Mouse (Mus musculus): ENCODE measurements around the gene Eif2s1.
"Not testable (repeated sequence)": the region's sequence is repeated elsewhere in the genome, so short reads cannot be mapped to it uniquely, and the experiment has no call there.

The Eif2s1 gene

DNA sequence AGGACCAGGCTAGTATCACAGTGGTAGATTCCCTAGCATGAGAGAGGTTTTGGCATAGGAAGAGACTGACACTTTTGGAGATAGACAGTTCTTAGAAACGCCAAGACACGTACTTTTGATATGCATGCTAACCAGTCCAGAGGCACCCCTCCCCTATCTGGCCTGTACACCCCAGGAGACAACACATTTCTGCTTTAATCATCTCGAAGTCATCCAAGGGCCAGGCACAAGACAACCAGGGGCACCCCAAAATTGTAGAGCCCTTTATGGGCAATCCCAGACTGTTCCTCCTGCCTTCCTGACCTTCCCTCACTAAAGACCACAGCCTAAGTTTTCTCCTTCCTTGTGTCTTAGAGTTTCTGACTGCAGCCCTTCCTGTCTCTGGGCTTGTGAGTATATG lies 53.9 kb downstream of the Eif2s1 start:
- peak in 1 of 2 experiments; percentile 22 for DNase-seq (ENCODE audit: low spot score in 2 of 2)

DNA sequence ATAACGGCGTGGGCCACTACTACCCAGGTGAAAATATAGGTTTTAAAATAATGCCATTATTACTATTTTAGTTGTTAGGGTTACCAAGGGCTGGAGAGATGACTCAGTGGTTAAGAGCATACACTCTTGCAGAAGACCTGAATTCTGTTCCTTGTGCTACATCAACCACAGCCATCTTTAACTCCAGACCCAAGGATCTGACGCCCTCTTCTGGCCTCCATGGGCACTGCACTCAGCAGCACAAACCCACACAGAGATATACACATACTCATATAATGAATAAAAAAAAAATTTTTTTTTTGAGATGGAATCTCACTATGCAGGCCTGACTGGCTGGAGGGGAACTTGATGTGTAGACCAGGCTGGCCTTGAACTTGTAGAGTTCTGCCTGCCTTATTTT lies 54.7 kb downstream of the Eif2s1 start:
- DNase-seq (ENCODE audit: low spot score in 2 of 2) = peak in 1 of 2 experiments; percentile 26

DNA sequence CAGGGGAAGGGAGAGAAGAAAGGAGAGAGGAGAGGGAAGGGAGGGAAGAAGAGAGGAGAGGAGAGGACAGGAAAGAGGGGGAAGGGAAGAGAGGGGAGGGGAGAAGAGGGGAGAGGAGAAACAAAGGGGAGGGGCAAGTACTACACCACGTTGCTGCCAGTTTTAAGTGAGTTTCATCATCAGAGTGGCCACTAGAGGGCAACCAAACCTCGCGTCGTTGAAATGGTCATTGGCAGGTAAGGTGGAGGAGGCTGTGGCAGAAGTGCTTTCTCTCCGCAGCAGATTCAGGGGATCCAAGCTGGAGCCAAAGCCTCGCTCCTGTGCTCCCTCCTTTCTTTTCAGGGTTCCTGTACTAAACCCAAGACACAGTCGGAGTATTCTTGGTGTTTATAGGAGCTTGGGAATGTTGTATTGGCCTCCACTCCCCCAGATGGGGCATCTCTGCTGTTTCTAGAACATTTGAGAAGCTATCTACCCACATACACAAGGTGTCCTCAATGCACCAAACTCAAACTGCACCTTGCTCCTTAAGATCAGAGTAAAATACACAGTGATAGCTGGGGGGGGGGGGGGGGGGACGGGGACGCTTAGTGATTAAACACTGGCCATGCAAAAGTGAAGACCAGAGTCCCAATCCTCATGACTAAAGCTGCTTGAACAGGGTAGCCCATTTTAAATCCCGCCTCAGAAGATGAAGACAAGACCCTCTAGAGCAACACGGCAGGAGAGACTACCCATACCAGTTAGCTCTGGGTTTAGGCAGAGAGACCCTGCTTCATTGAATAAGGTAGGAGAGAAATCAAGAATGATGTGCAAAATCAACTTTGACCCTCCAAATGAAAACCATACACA lies 56.8 kb downstream of the Eif2s1 start:
- peak; percentile 86 to 90 for DNase-seq (ENCODE audit: low spot score in 2 of 2)

DNA sequence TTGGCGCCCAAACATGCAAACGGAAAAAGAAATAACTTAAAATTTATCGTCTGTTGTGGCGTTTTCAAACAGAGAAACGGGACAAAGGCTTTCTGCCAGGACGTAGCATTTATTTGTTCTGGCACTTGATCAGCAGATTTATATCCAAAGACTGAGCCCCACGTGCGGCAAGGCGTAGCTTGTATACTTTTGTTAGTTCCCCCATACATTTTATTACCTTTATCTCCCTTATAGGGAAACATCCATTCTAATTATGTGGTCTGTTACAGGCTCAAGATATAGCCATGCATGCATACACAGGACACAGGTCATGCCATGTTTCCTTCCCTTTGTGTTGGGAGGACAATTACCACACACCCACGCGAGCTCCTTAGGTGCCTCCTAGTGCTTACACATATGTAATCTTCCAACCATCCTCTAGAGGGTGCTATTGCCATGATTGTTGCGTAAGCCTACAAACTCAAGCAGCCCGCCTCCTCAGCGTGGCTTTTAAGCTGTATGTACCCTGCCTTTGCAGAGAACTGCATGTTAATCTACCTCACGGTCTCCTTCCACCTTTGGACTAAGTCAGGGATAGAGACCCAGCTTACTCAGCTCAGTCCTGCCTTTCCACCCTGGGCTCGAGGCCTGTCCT lies 57.6 kb downstream of the Eif2s1 start:
- DNase-seq (ENCODE audit: low spot score in 2 of 2) = peak; percentile 60 to 77

DNA sequence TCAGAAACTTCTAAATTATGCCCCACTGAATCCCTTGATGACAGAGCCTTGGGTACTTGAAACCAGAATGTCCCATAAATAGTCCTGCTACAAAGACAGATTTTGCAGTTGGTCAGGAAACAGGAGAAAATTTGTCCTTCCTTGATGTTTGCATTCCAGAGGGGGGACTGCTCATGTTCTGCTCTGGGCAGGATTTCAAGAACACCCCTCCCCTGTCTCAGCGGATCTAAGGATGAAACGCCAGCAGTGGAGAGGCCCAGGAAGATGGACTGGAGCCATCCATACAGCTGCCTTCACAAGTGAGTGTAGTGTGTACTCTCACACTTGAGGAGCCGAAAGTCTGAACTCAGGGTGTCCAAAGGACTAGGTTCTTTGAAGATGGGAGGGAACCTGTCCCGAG lies 59.8 kb downstream of the Eif2s1 start:
- no peak for DNase-seq (ENCODE audit: low spot score in 2 of 2)

DNA sequence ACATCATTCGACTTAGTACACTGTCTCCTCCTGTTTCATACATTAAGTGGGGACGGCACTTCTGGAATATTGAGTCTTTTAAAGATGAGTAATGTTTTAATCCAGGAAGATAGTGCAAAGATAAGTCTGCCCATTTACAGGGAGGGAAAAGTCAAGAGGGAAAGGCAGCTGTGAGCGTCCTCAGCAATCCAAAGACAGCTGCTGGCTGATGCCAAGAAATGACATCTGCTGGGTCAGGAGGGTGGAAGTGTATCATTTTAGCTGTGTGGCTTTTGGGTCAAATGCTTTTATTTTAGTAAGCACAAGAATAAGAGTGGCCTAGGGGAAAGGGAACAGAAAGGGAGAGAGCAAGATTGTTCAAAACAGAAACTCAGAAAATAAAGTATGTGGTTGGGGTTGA lies 60.4 kb downstream of the Eif2s1 start:
- DNase-seq (ENCODE audit: low spot score in 2 of 2) = no peak

DNA sequence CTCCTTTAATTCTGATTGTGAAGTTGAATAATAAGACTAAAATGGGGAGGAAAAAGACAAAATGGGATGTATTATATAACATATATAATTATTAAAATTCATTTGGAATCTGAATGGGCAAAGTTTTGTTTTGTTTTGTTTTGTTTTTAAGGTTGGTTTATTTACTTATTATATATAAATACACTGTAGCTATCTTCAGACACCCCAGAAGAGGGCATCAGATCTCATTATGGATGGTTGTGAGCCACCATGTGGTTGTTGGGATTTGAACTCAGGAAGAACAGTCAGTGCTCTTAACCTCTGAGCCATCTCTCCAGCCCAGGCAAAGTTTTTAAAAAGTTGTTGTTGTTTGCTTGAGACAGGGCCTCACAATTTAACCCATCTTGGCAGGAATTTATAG lies 61.4 kb downstream of the Eif2s1 start:
- DNase-seq (ENCODE audit: low spot score in 2 of 2) = not testable (repeated sequence)

DNA sequence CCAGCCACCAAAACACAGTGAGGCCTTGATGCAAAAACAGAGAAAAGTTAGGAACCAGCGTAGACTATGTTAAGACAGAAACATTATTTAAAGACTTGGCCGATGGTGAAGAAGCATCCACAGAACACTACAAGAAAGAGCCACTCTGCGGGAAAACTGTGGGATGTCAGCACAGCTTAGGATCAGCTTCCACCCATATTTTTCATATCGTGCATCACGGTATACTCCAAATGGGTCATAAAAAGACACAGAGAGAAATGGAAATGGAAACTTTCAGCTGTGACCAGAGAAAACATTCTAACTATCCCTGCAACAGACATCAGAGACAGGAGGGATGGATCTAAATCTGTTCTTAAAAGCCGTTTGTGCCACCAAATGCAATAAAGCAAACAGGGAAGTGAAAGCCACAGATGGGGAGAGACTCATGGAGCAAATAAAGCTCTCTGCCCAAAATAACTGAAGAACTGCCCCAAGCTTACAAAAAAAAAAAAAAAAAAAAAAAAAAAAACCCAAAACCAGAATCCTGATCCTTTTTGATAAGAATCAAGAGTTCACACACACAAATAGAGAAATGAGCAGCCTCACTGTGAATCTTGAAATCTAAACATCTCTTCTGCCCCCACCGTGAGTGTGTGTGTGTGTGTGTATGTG lies 62.0 kb downstream of the Eif2s1 start:
- no peak for DNase-seq (ENCODE audit: low spot score in 2 of 2)

DNA sequence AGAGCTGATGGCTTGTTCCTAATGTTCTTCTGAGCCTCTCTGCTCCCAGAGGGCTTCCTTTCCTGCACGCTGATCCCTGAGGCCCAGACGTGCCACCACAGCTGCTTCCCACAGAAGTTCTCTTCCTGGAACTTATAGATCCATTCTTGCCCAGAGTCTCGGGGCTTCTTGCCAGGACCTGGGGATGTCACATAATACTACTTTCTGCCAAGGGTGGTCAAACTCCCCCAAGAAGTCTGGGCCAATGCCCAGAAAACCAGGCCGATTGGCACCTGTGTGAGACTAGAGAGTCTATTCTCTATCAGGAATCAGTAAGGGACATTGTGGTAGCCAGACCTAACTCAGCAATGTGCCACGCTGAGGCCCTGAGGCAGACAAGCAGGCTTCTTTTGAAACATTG lies 65.7 kb downstream of the Eif2s1 start:
- no peak for DNase-seq (ENCODE audit: low spot score in 2 of 2)

DNA sequence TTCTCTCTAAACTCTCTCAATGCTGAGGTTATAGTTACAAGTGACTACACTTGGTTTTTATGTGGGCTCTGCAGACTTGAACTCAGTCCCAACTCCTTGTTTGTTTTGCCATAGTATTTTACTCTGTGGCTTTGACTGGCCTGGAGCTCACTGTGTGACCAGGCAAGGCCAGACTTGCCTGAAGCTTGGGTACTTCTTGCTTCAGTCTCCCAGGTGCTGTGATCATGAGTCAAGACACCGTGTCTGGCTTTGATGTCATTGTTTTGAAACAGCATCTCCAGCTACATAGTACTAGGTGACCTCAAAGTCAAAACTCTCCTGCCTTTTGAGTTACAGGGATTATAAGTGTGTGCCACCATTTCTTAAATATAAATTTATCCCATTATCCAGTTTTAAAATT lies 68.3 kb downstream of the Eif2s1 start:
- no peak for DNase-seq (ENCODE audit: low spot score in 2 of 2)

DNA sequence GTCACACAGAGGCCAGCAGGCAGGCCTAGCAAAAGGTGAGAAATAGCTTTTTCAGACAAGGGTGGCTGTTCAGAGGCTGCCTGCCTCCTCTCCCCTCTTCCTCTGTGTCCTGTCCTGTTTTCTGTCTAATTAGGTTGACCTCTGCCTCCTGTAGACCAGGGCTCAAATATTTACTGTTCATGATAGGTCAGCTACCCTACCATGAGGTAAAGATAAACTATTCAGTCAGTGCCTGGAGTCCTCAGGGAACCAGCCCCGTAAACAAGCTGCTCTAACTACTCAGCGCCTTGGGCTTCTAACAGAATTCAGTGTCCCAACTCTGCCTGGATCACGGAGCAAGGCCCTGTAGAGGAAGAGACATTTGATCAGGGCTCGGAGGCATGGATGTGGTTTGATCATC lies 74.9 kb downstream of the Eif2s1 start:
- DNase-seq (ENCODE audit: low spot score in 2 of 2) = no peak

Data from spleen, postnatal 4 days (tissue).